Mouse (Mus musculus) neural tube, embryonic 15.5 days (tissue): ENCODE measurements around the gene Sars2. TPM values are rescaled to one million over a fixed set of nuclear protein-coding genes. Genes with fewer than 3 reads are reported as not detected.

Source experiments
- ATAC-seq: fragments of 200-750 bp; cut with Nextera tagmentation; 2 replicates; pipeline ENCODE4 v1.8.0; 2017; ENCODE audit warnings: mild to moderate bottlenecking, moderate TSS enrichment, moderate library complexity; ENCODE audit not compliant: low FRiP score
- H3K27ac ChIP-seq: fragments of 300-500 bp; sonication (generic); replicated peaks from 2 replicates; pipeline ENCODE4 v1.5.1; 2015; ENCODE audit warnings: mild to moderate bottlenecking, inconsistent platforms
- H3K27me3 ChIP-seq: fragments of 300-500 bp; sonication (generic); replicated peaks from 2 replicates; pipeline ENCODE4 v1.6.1; 2015; ENCODE audit warnings: inconsistent platforms
- H3K36me3 ChIP-seq: fragments of 300-500 bp; sonication (generic); 2 replicates; pipeline ENCODE4 v1.6.1; 2015; ENCODE audit warnings: inconsistent platforms
- H3K4me1 ChIP-seq: fragments of 300-500 bp; sonication (generic); 2 replicates; pipeline ENCODE4 v1.6.1; 2015; ENCODE audit warnings: inconsistent platforms
- H3K4me2 ChIP-seq: fragments of 300-500 bp; sonication (generic); 2 replicates; pipeline ENCODE4 v1.6.1; 2015; ENCODE audit warnings: inconsistent platforms, mild to moderate bottlenecking, moderate library complexity
- H3K4me3 ChIP-seq: fragments of 300-500 bp; sonication (generic); replicated peaks from 2 replicates; pipeline ENCODE4 v1.5.1; 2015; ENCODE audit warnings: mild to moderate bottlenecking, inconsistent platforms
- H3K9ac ChIP-seq: fragments of 300-500 bp; sonication (generic); replicated peaks from 2 replicates; pipeline ENCODE4 v1.6.1; 2015; ENCODE audit warnings: mild to moderate bottlenecking, inconsistent platforms
- H3K9me3 ChIP-seq: fragments of 300-500 bp; sonication (generic); replicated peaks from 2 replicates; pipeline ENCODE4 v1.6.1; 2016; ENCODE audit warnings: inconsistent platforms
- WGBS: fragments of 180-500 bp; shearing (Covaris S2); methylation state at CpG from one replicate; pipeline ENCODE4 v1.1.7; 2015; ENCODE audit warnings: mixed read lengths; 5-methylcytosine and 5-hydroxymethylcytosine counted together
- polyA plus RNA-seq: library from polyadenylated mRNA; unstranded; fragments of >200 nt; fragmentation: Nextera tagmentation; extraction: Ambion mirVana; gene quantifications from 2 replicates; pipeline ENCODE4 v1.2.1, GENCODE M21; 2015

Gene Sars2
- polyA plus RNA-seq, 1 experiment from 2014 or later, result 19.7 TPM

DNA sequence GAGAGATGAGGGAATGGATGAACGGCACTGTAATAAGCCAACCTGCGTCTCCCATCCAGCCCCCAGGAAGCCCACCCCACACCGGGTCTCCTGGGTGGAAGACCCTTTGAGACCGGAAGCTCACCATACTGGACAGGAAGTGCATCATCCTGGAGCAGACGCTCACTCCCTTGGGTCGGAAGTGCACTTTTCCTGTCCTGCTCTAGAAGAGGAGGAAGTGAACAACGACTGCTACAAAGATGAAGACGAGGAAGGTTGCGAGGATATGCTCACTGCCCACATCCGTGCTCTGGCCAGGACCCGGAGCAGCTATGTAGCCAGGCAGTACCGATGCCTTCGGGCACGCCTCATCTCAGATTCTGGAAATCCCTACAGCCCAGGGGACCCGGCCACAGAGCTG lies 54.0 kb downstream of the Sars2 start:
- peak overlapping the region; percentile 43; the same call in 1 of the 2 replicates for H3K4me2 ChIP-seq
- no peaks in the 10 kb centered on the region for H3K9me3 ChIP-seq
- no peak overlapping the region for H3K9ac ChIP-seq
- no peak overlapping the region for H3K27ac ChIP-seq
- no peaks in the 10 kb centered on the region for H3K27me3 ChIP-seq
- no peaks in the 10 kb centered on the region for H3K36me3 ChIP-seq
- WGBS, result 80% methylated on average over 15 of the region's 15 CpGs
- no peak for ATAC-seq
- H3K4me3 ChIP-seq, result no peak overlapping the region
- peaks cover 9% of the 10 kb centered on the region for H3K4me1 ChIP-seq

DNA sequence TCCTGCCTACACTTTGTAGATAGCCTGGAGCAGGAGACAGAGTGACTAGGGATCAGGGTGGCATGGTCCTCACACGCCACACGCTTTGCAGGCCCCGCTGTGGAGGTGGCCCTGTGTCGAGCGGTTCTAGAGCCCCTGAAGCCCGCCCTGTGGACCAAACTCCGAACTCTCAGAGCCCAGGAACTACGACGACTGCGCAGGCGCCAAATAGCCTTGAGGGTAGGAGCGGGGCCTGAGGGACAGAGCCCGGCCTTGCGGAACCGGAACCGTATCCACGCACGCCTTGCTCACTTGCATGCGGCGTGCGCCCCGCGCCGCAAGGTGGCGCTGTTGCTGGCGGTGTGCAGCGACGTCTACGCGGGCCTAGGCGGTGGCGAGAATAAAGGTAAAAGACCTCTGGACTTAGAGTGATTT lies 54.8 kb downstream of the Sars2 start:
- H3K9ac ChIP-seq, result no peak overlapping the region
- 18% methylated on average over 32 of the region's 32 CpGs for WGBS
- ATAC-seq, result peak; percentile 65

DNA sequence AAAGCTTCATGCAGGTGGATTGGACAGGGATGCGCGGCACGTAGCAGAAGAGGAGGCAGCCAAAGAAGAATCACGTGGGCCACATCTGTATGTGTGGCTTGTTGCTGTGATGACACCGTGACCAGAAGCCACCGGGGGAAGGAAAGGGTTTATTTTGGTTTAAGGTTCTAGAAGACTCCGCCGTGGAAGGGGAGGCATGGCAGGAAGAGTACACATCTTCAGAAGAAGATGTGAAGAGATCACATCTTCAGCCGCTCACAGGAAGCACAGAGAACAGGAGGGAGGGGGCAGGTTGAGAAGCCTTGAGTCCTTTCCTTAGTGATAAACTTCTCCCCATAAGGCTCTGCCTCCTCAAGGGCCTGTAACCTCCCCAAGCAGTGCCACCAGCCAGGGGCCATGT lies 58.2 kb downstream of the Sars2 start:
- Histone ChIP-seq H3K27ac (no peak overlapping the region), H3K9ac (no peak overlapping the region), H3K36me3 (no peaks in the 10 kb centered on the region), H3K4me2 (no peak overlapping the region), H3K27me3 (no peaks in the 10 kb centered on the region), H3K4me3 (no peak overlapping the region), H3K9me3 (no peaks in the 10 kb centered on the region), H3K4me1 (peaks cover 17% of the 10 kb centered on the region)
- WGBS, result 95% methylated on average over 9 of the region's 9 CpGs
- ATAC-seq, result no peak

More for the DNA sequence above, 54.8 kb downstream of the Sars2 start:
- peaks cover 9% of the 10 kb centered on the region for H3K4me1 ChIP-seq
- H3K4me3 ChIP-seq, result no peak overlapping the region
- peak overlapping the region; percentile 43 for H3K4me2 ChIP-seq
- H3K36me3 ChIP-seq, result no peaks in the 10 kb centered on the region
- H3K27me3 ChIP-seq, result no peaks in the 10 kb centered on the region
- H3K27ac ChIP-seq, result no peak overlapping the region
- H3K9me3 ChIP-seq, result no peaks in the 10 kb centered on the region

DNA sequence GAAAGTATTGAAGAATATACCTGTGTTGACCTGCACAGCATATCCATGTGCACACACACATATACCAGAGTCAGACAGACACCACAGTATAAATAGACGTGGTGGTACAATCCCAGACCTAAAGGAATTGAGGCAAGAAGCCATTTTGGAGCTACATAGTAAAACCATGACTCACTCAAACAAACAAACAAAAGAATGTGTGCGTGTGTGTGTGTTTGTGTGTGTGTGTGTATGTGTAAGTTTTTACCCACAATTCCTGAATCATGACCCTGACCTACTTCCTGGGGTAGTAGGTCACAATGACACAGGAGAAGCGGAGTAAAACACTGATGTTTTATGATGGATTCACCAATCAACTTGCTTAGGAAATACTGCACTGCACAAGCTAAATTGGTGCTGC lies 59.7 kb downstream of the Sars2 start:
- H3K9ac ChIP-seq, result no peak overlapping the region
- H3K9me3 ChIP-seq, result no peaks in the 10 kb centered on the region
- H3K27me3 ChIP-seq, result no peaks in the 10 kb centered on the region
- 68% methylated on average over 3 of the region's 3 CpGs for WGBS
- H3K36me3 ChIP-seq, result no peaks in the 10 kb centered on the region
- H3K27ac ChIP-seq, result peak overlapping the region; percentile 74
- peaks cover 14% of the 10 kb centered on the region for H3K4me1 ChIP-seq
- no peak for ATAC-seq
- H3K4me3 ChIP-seq, result no peak overlapping the region
- no peak overlapping the region for H3K4me2 ChIP-seq

DNA sequence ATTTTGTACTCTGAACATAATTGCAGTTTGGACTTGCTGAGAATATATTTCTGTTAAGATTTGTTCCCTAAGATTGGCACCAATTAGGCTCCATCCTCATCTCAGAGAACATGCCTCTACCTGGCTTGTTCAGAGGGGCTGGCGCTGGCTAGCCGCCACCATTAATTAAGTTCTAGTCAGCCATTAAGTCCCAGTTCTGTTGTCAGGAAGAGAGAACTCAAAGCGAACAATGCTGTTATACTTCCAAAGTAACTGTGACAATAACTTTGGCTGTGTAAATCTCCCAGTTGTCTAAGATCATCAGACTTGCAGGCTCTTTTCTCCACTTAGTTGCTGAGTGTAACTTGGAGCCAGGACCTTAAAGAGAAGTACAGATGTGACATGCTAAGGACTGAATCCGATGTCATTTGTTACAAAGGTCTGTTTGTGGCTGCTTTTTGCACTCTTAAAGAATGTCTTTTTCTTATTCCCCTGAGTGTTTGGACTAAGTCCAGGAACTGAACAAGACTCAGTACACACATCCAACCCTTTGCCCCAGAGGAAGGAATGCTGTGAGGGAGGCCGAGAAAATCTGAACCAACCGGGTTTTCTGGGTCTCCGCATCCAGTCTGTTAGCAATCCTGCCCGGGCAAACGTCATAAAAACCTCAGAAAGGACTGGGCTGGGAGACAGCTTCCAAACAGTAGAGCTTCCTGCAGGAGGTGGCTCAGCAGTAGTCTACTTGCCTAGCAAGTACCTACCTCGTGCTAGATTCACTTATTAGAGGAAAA lies 60.3 kb downstream of the Sars2 start:
- Histone ChIP-seq H3K36me3 (no peaks in the 10 kb centered on the region), H3K4me3 (no peak overlapping the region), H3K9me3 (no peaks in the 10 kb centered on the region), H3K9ac (no peak overlapping the region), H3K27me3 (no peaks in the 10 kb centered on the region), H3K4me1 (peaks cover 8% of the 10 kb centered on the region), H3K27ac (peak overlapping the region; percentile 74), H3K4me2 (no peak overlapping the region)
- 15% methylated on average over 10 of the region's 10 CpGs for WGBS
- ATAC-seq, result no peak

DNA sequence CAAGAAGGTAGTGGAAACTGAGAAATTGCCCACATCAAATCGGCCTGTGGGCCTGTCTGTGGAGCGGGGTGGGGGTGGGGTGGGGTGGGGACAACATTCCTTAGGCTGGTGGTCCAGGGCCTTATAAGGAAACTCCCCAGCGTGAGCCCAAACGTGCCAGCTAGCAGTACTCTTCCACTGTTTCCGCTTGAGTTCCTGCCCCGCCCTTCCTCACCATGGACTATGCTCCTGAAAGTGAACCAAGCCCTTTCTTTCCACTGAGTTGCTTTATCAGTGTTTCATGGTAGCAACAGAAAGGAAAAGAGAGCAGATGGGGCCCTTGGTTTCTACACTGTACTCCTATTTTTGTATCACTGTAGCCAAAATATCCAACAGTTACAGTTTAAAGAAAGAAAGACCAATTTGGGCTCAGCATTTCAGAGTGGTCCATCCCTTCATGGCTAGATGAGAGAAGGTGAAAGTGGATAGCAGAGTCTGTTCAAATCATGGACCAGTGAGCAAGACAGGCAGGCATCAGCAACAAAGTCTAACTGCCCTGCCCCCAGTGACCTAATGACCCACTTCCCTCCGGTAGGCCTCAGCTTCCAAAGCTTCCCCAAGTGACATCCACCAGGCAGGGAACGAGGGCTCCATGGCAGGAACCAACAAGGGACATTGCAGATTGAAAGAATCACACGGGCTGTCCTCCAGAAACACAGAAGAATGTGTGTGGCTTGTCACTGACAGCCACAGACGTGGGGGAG lies 61.2 kb downstream of the Sars2 start:
- Histone ChIP-seq H3K36me3 (no peaks in the 10 kb centered on the region), H3K9ac (no peak overlapping the region), H3K27me3 (no peaks in the 10 kb centered on the region), H3K4me3 (no peak overlapping the region), H3K27ac (peak overlapping the region; percentile 74), H3K4me2 (no peak overlapping the region), H3K4me1 (peaks cover 14% of the 10 kb centered on the region), H3K9me3 (no peaks in the 10 kb centered on the region)
- WGBS, result 10% methylated on average over 10 of the region's 10 CpGs
- ATAC-seq, result no peak

Other genes with a start within 250 kb of the Sars2 start
- gene Ifnl2, start 231.5 kb upstream of the Sars2 start, polyA plus RNA-seq, result not detected in 2 replicates
- gene Ifnl3, start 219.2 kb upstream of the Sars2 start, polyA plus RNA-seq, result not detected in 2 replicates
- gene Sycn, start 201.1 kb upstream of the Sars2 start, polyA plus RNA-seq, result 1.3 TPM in 1 of 2 replicates, not detected in the other
- gene Nccrp1, start 194.7 kb upstream of the Sars2 start, polyA plus RNA-seq, result 0.31 and 0.36 TPM in 2 replicates
- 20.3 and 22.8 TPM in 2 replicates for gene Samd4b, start 143.8 kb upstream of the Sars2 start, polyA plus RNA-seq
- 16.0 and 23.1 TPM in 2 replicates for gene Pak4, start 143.8 kb upstream of the Sars2 start, polyA plus RNA-seq
- 0.09 and 0.10 TPM in 2 replicates for gene Acp7, start 110.7 kb upstream of the Sars2 start, polyA plus RNA-seq
- 10.2 and 10.5 TPM in 2 replicates for gene Fbxo27, start 49.1 kb upstream of the Sars2 start, polyA plus RNA-seq
- 5.4 and 6.3 TPM in 2 replicates for gene Fbxo17, start 25.2 kb upstream of the Sars2 start, polyA plus RNA-seq
- gene Mrps12, start 172 bp upstream of the Sars2 start, polyA plus RNA-seq, result 116 and 124 TPM in 2 replicates
- 0.78 and 0.88 TPM in 2 replicates for gene Ccer2, start 14.2 kb downstream of the Sars2 start, polyA plus RNA-seq
- 106 and 114 TPM in 2 replicates for gene Sirt2, start 24.7 kb downstream of the Sars2 start, polyA plus RNA-seq
- gene Nfkbib, start 25.5 kb downstream of the Sars2 start, polyA plus RNA-seq, result 75.9 and 77.6 TPM in 2 replicates
- gene Rinl, start 47.0 kb downstream of the Sars2 start, polyA plus RNA-seq, result 2.9 and 7.0 TPM in 2 replicates
- 158 and 164 TPM in 2 replicates for gene Hnrnpl, start 66.5 kb downstream of the Sars2 start, polyA plus RNA-seq
- 91.4 and 114 TPM in 2 replicates for gene Ech1, start 83.2 kb downstream of the Sars2 start, polyA plus RNA-seq
- 5.4 and 85.2 TPM in 2 replicates for gene Lgals4, start 91.9 kb downstream of the Sars2 start, polyA plus RNA-seq
- gene Lgals7, start 121.9 kb downstream of the Sars2 start, polyA plus RNA-seq, result 3.3 and 4.8 TPM in 2 replicates
- 0.35 and 0.60 TPM in 2 replicates for gene Capn12, start 139.4 kb downstream of the Sars2 start, polyA plus RNA-seq
- 141 and 177 TPM in 2 replicates for gene Actn4, start 220.3 kb downstream of the Sars2 start, polyA plus RNA-seq
- gene Eif3k, start 239.9 kb downstream of the Sars2 start, polyA plus RNA-seq, result 306 and 324 TPM in 2 replicates
- gene Map4k1, start 240.1 kb downstream of the Sars2 start, polyA plus RNA-seq, result 10.3 and 19.2 TPM in 2 replicates